Mouse (Mus musculus) liver, embryonic 11.5 days (tissue): ENCODE measurements around the gene Gtf3c5. TPM values are rescaled to one million over a fixed set of nuclear protein-coding genes. Genes with fewer than 3 reads are reported as not detected.

Source experiments
- ATAC-seq: fragments of 200-750 bp; cut with Nextera tagmentation; replicated peaks from 2 replicates; pipeline ENCODE4 v1.8.0; 2017; ENCODE audit warnings: moderate number of reproducible peaks, mild to moderate bottlenecking, moderate TSS enrichment, moderate library complexity; ENCODE audit not compliant: low FRiP score
- DNase-seq: peaks from one replicate; pipeline ENCODE4 v3.0.0-alpha.2; 2017; ENCODE audit warnings: low spot score
- H3K27ac ChIP-seq: fragments of 300-500 bp; sonication (generic); 2 replicates; pipeline ENCODE4 v1.5.1; 2014; ENCODE audit warnings: mild to moderate bottlenecking, low read depth, low read length, control low read depth
- H3K27me3 ChIP-seq: fragments of 300-500 bp; sonication (generic); replicated peaks from 2 replicates; pipeline ENCODE4 v1.6.1; 2014; ENCODE audit warnings: low read length, mixed read lengths; ENCODE audit not compliant: control insufficient read depth, insufficient read depth
- H3K36me3 ChIP-seq: fragments of 300-500 bp; sonication (generic); 2 replicates; pipeline ENCODE4 v1.6.1; 2014; ENCODE audit warnings: mild to moderate bottlenecking, low read length, moderate library complexity, mixed read lengths; ENCODE audit not compliant: control insufficient read depth, insufficient read depth
- H3K4me1 ChIP-seq: fragments of 300-500 bp; sonication (generic); replicated peaks from 2 replicates; pipeline ENCODE4 v1.6.1; 2014; ENCODE audit warnings: low read length, mixed read lengths; ENCODE audit not compliant: control insufficient read depth, insufficient read depth
- H3K4me2 ChIP-seq: fragments of 300-500 bp; sonication (generic); 2 replicates; pipeline ENCODE4 v1.6.1; 2014; ENCODE audit warnings: mild to moderate bottlenecking, control low read depth, moderate library complexity
- H3K4me3 ChIP-seq: fragments of 300-500 bp; sonication (generic); 2 replicates; pipeline ENCODE4 v1.5.1; 2014; ENCODE audit warnings: low read depth, low read length, control low read depth
- H3K9ac ChIP-seq: fragments of 300-500 bp; sonication (generic); 2 replicates; pipeline ENCODE4 v1.6.1; 2014; ENCODE audit warnings: low read depth, low read length, control low read depth
- H3K9me3 ChIP-seq: fragments of 300-500 bp; sonication (generic); 2 replicates; pipeline ENCODE4 v1.6.1; 2016; ENCODE audit warnings: low read length, inconsistent platforms, mixed read lengths; ENCODE audit not compliant: control insufficient read depth
- WGBS: fragments of 180-500 bp; shearing (Covaris S2); extraction: QIAGEN DNeasy Blood & Tissue Kit; methylation state at CpG from one replicate; pipeline ENCODE4 v1.1.7; 2014; 5-methylcytosine and 5-hydroxymethylcytosine counted together
- polyA plus RNA-seq: library from polyadenylated mRNA; unstranded; fragments of >200 nt; fragmentation: Nextera tagmentation; extraction: Ambion mirVana; gene quantifications from 2 replicates; pipeline ENCODE4 v1.2.1, GENCODE M21; 2014

Gtf3c5 gene
- polyA plus RNA-seq, 1 experiment from 2014 or later: 30.8 TPM

DNA sequence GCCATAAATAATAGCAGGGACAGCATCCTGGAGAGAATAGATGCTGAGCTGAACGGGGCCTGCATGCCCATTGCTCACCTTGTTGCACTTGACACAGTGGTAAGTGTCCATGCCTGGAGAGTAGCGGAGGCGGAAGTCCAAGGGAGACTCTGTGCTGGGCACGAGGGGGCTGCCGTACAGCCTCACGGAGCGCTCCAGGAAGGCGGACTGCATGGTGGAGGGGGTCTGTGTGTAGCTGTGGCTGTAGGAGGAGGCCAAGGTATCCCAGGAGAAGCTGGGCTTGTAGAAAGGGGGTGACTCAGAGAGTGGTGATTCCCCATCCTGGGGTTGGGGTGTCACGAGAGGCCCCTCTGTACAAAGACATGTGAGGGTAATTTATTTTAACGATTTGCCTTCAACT is 30.0 kb upstream of the Gtf3c5 start:
- no peak for ATAC-seq
- Histone ChIP-seq H3K4me1 (peaks cover 56% of the 10 kb centered on the region), H3K9me3 (no peaks in the 10 kb centered on the region), H3K27me3 (no peaks in the 10 kb centered on the region), H3K4me2 (no peak overlapping the region), H3K36me3 (peaks cover 25% of the 10 kb centered on the region), H3K4me3 (no peak overlapping the region), H3K27ac (0 out of 2 replicates have a peak overlapping the region, but pooled peaks have one; percentile 16), H3K9ac (no peak overlapping the region)
- no peak for DNase-seq
- 86% methylated on average over 10 of the region's 10 CpGs for WGBS

- ATAC-seq (no peak), DNase-seq (no peak)
- Histone ChIP-seq H3K4me2 (no peak overlapping the region), H3K36me3 (peaks cover 25% of the 10 kb centered on the region), H3K27me3 (no peaks in the 10 kb centered on the region), H3K4me3 (no peak overlapping the region), H3K4me1 (peaks cover 56% of the 10 kb centered on the region), H3K9ac (no peak overlapping the region), H3K9me3 (no peaks in the 10 kb centered on the region), H3K27ac (no peak overlapping the region)
- WGBS: 79% methylated on average over 10 of the region's 10 CpGs
Observed at GRCm38 (mm10) chr2:28612436-28613063, 29.0 kb upstream of the Gtf3c5 start.

GRCm38 (mm10) chr2:28611407-28611787 is 27.8 kb upstream of the Gtf3c5 start:
- no peak for ATAC-seq
- H3K4me2 ChIP-seq: no peak overlapping the region
- H3K36me3 ChIP-seq: peaks cover 25% of the 10 kb centered on the region
- no peaks in the 10 kb centered on the region for H3K9me3 ChIP-seq
- no peak overlapping the region for H3K4me3 ChIP-seq
- no peak overlapping the region for H3K9ac ChIP-seq
- 88% methylated on average over 17 of the region's 17 CpGs for WGBS
- no peak for DNase-seq
- peak overlapping the region; percentile 44; the same call in 1 of the 2 replicates for H3K27ac ChIP-seq
- H3K4me1 ChIP-seq: peaks cover 58% of the 10 kb centered on the region
- H3K27me3 ChIP-seq: no peaks in the 10 kb centered on the region

GRCm38 (mm10) chr2:28610716-28611406 is 27.3 kb upstream of the Gtf3c5 start:
- no peak for DNase-seq
- no peaks in the 10 kb centered on the region for H3K9me3 ChIP-seq
- no peak for ATAC-seq
- H3K4me1 ChIP-seq: peaks cover 58% of the 10 kb centered on the region
- H3K27ac ChIP-seq: peak overlapping the region; percentile 44; the same call in 1 of the 2 replicates
- H3K9ac ChIP-seq: no peak overlapping the region
- WGBS: 84% methylated on average over 12 of the region's 12 CpGs
- H3K27me3 ChIP-seq: no peaks in the 10 kb centered on the region
- H3K4me3 ChIP-seq: no peak overlapping the region
- no peak overlapping the region for H3K4me2 ChIP-seq
- H3K36me3 ChIP-seq: peaks cover 25% of the 10 kb centered on the region

- Histone ChIP-seq H3K36me3 (peaks cover 23% of the 10 kb centered on the region), H3K9ac (no peak overlapping the region), H3K4me2 (no peak overlapping the region), H3K4me3 (no peak overlapping the region), H3K27me3 (no peaks in the 10 kb centered on the region), H3K4me1 (peaks cover 53% of the 10 kb centered on the region), H3K27ac (peak overlapping the region; percentile 23), H3K9me3 (no peaks in the 10 kb centered on the region)
- ATAC-seq (no peak), DNase-seq (no peak)
- 89% methylated on average over 10 of the region's 10 CpGs for WGBS
Observed at GRCm38 (mm10) chr2:28609851-28610250, 26.3 kb upstream of the Gtf3c5 start.

GRCm38 (mm10) chr2:28607341-28608165 is 24.0 kb upstream of the Gtf3c5 start:
- Histone ChIP-seq H3K9me3 (no peaks in the 10 kb centered on the region), H3K36me3 (peaks cover 12% of the 10 kb centered on the region; the same call in 1 of the 2 replicates), H3K4me1 (peaks cover 57% of the 10 kb centered on the region), H3K27me3 (no peaks in the 10 kb centered on the region), H3K9ac (peak overlapping the region; percentile 25; the same call in 1 of the 2 replicates), H3K27ac (peak overlapping the region; percentile 87), H3K4me3 (no peak overlapping the region), H3K4me2 (peak overlapping the region; percentile 27; the same call in 1 of the 2 replicates)
- no peak for DNase-seq
- 42% methylated on average over 10 of the region's 10 CpGs for WGBS
- peak; percentile 65 for ATAC-seq

GRCm38 (mm10) chr2:28606601-28607340 is 23.2 kb upstream of the Gtf3c5 start:
- ATAC-seq: peak; percentile 2; the same call in 1 of the 2 replicates
- DNase-seq: no peak
- no peak overlapping the region for H3K4me2 ChIP-seq
- H3K36me3 ChIP-seq: peaks cover 8% of the 10 kb centered on the region; the same call in 1 of the 2 replicates
- H3K27me3 ChIP-seq: no peaks in the 10 kb centered on the region
- no peaks in the 10 kb centered on the region for H3K9me3 ChIP-seq
- WGBS: 58% methylated on average over 8 of the region's 8 CpGs
- peaks cover 59% of the 10 kb centered on the region for H3K4me1 ChIP-seq
- H3K27ac ChIP-seq: peak overlapping the region; percentile 87
- peak overlapping the region; percentile 8; the same call in 1 of the 2 replicates for H3K9ac ChIP-seq
- H3K4me3 ChIP-seq: no peak overlapping the region
